Mouse (Mus musculus): ENCODE results near the gene Ssbp4.
A peak's percentile ranks its signal among the peaks of the same experiment; 100 is the strongest.

The Ssbp4 gene

DNA sequence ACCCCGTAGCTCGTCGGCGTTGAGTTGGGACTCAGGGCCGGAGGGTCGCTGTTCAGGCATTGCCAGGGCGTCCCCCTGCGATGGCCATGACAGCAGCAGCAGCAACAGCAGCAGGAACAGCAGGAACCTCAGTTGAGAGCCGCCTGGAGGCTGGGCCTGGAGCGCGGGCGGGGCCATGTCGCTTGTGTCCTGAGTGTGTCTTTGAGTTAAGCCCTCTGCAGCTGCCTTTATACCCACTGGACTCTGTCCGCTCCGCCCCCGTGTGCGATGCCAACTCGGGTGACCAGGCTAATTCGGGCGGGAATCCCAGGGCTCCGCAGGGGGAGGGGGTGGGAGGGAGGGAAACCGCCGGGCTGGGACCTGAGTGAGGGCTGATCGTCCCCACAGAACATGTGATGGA, 22.8 kb upstream of the Ssbp4 start:
- peak; percentile 54 for DNase-seq (ENCODE audit: low read depth, low spot score)

DNA sequence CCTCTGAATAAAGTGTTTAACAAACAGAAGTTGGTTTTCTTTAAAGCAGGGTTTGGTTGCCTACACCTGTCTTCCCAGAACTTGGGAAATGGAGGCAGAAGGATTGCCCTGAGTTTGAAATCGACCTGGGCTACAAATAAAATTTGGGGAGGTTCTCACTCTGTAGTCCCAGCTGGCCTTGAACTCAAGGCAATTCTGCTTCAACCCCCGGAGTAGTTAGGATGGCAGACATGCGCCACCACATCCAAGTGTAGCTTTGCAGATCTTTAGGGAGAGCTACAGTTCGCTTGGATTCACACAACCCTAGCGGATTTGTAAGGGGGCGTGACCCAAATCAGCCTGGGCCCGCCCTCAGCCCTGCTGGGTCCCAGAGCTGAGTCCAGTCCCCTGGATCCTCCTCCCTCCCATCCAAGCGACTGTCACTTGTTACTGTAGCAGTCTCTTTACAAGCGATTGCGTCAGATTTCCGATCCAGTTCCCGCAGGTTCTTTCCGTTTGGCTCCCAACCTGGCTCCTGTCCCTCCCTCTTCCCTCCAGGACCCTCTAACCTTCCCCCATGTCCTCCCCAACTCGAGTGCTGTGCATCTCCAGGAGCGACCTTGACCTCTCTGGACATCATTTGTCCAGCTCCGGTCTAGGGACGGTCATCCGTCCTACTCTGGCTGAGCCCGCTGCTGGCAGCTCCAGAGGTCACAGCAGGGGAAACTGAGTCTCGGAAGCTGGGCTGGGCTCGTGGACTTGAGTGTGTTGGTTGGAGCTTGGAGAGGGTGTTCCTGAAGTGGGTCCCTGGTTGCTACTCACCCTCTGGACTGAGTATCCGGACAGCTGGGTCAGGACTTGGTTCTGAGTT, 22.1 kb upstream of the Ssbp4 start:
- DNase-seq (ENCODE audit: low read depth, low spot score): peak; percentile 98

DNA sequence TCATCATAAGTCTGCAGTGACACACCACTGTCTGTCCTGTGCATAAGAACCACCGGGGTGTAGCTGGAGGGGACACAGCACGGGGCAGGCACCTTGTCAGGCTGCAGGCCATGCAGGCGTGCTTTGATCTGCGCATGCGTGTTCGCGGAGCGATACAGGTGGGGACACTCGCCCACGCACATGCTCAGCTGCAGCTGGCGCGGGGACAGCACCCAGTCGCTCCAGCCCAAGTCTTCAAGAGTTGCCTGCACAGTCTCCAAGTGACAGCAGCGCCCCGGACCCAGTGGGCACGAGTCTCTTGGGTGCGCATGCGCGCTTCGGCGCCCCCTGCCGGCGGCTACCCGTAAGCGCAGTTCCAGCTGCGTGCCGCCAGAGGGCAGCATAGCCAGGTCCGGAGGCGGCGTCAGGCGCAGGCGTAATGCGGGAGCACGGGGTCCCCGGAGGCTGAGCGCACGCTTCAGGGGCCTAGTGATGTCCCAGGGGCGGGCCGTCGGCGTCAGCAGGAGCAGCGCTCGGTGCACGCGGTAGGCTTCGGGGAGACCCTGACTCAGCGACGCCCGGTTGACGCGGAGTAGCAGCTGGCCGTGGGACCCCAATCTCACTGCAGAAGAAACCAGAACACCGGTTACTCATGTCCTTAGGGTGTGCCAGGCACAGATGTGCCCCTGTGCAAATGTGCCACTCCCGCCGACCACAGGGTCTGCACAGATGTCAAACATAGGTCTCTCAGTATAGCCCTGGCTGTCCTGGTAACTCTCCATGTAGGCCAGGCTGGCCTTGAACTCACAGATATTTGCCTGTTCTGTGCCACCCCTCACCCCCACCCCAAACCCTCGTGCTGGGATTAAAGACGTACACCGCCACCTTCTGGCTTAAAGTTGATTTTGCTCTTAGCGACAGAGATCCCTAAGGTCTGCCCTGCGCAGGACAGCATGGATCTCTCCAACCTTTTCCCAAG, 21.2 kb upstream of the Ssbp4 start:
- DNase-seq (ENCODE audit: low read depth, low spot score): peak; percentile 97

DNA sequence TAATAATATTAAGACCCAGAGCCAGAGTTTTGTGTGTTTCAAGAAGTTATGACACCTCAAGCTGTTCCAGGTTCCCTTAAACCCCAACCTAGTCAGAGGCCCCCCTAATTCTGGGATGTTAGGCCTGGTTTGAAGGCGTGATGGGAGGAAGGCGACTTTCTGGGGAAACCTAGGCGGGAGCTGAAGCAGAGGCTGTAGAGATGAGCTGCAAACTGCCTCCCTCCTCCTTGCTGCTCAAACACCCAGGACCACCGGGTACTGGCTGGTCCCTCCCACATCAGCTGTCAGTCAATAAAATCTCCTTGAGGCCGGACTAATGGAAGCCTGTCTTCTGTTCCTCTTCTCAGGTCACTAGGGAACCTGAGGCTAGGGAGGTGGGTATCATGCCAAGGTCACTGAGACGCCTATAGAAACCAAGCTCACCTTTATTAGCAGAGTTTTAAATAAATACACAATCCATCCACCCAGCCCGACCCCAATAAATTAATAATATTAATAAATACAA, 20.4 kb upstream of the Ssbp4 start:
- no peak for DNase-seq (ENCODE audit: low read depth, low spot score)

DNA sequence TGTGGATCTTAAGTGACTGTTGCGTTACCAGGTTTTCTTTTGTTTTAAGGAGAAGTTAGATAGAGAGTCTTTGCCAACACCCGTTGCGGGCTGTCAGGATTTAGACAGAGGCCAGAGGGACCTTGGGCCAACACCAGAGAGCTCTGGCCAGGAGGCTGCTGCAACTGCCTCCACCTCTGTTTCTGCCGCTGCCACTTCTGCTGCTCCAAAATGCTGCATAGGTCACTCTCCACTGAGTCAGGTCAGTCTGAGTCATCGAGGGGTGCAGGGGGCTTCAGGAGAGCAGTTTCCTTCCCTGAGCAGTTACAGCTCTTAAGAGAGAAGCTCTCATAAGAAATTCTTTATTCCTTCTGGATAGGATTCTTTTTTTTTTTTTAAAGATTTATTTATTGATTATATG, 18.4 kb upstream of the Ssbp4 start:
- no peak for DNase-seq (ENCODE audit: low read depth, low spot score)

DNA sequence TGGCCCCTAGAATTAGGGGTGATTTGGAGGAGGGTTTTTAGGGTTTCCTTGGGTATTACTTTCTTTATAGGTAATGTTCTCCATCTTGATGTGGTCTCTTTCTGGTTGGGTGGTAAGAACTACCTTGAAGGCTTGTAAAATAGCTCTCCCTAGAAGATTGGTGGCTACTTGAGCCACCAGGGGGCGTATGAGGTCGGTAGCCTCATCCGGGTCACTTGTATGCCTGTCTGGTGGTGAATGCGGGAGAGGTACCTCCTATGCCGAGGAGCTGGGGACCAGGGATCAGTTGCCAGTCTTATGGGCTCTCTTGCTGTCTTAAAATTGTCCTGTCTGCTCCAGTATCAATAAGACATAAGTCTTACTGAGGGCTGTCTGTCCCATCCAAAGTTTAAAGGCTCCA, 16.4 kb upstream of the Ssbp4 start:
- peak; percentile 61 for DNase-seq (ENCODE audit: low read depth, low spot score)

DNA sequence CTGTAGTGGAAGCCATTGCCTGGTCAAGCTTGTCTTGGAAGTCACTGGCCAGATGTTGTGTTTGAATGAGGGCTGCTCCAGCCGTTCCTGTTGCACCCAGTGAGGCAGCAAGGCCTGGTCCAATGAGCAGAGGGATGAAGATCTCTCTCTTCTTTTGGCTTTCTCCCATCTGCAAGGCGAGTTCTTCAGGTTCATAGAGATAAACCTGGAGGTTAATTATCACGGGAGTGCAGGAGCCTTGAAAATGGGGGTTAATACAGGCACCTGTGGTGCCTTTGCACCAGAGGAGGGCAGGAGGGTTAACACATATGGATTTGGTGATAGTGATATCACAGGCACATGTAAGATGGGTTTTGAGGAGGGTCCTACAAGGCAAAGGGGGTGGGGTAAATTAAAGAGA, 13.5 kb upstream of the Ssbp4 start:
- DNase-seq (ENCODE audit: low read depth, low spot score): no peak

DNA sequence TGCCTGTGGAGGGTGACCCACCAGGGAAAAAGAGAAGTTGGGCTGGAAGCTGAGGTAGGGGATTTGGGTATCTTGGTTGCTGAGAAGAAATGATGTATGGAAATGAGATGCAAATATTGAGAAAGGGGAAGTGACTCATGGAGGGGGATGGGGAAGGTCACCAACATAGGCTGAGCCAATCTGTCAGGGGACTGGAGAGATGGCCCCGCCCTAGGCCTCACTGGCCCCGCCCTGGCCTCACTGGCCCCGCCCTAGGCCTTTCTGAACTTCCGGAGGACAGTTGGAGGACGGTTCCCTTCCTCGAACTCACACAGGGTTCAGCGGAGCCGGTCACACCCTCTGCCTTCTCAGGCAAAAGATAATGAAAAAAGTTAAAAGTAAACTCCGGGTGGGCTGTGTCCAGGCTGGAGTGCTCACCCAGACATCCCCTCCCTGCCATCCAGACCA, 10.2 kb upstream of the Ssbp4 start:
- DNase-seq (ENCODE audit: low read depth, low spot score): peak; percentile 91

DNA sequence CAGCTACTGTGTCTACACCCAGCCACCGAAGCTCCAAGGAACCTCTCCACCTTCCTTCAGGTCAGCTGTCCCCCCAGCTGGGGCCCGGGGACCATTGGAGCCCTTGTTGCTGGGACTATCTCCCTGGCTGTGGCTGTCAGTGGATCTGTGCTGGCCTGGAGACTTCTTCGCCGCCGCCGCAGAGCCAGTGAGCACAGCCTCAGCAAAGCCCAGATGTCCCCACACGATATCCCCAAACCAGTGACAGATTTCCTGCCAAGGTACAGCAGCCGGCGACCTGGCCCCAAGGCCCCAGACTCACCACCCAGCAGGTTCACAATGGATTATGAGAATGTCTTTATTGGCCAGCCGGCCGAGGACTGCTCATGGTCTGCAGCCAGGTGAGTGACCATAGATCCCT, 9.3 kb upstream of the Ssbp4 start:
- no peak for DNase-seq (ENCODE audit: low read depth, low spot score)

DNA sequence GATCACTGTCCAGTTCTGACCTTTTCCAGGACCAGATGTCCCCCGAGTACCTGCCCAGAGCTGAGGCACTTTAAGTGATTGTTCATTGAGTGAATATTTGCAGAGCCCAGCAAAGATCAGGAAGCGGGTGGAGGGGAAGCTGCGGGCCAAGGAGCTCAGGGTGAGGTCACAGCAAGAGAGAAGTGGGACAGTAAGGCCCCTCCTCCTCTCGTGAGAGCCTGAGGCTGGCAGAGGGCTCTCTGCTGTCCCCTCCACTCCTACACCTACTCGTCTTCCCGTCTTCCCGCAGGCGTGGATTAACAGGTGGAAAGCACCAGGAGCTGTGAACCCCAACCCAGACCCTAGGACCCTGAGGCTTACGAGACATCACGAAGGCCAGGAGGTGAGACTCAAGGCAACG, 8.0 kb upstream of the Ssbp4 start:
- no peak for DNase-seq (ENCODE audit: low read depth, low spot score)

DNA sequence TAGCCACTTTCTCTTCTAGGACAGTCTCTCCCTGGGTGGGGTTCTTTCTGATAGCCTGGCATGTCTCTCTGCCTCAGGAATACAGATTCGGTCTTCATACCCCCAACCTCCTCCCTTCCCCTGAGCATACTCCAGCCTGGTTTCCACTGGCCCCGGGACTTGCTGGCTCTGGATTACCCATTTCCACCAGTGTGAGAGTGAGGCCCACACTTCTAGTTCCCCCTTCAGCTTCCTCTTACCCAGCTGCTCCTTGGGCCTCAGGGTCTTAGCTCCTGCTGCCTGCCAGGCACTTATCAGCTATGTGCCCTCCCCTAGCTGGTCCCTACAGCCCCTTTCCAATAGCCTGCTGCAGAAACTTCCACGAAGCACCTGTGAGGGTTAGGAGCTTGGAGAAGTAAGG, 7.2 kb upstream of the Ssbp4 start, which contains the start of gene Lrrc25:
TSS of gene Lrrc25 (plus strand) at position 262 of the 400 bp plus-strand sequence.
- no peak for DNase-seq (ENCODE audit: low read depth, low spot score)

DNA sequence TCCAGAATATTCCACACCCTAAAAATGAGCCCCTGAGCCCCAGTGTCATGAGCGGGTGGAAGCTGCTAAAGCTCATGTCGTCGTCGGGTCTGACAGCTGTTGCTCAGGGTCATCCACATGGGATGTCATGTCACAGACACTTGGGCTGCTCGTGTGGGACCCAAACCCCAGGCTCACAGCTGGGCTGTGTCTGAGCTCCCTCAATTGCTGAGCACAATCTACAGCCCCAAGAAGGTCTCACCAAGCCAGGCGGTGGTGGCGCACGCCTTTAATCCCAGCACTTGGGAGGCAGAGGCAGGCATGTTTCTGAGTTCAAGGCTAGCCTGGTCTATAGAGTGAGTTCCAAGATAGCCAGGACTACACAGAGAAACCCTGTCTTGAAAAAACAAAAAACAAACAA, 6.6 kb upstream of the Ssbp4 start:
- no peak for DNase-seq (ENCODE audit: low read depth, low spot score)

DNA sequence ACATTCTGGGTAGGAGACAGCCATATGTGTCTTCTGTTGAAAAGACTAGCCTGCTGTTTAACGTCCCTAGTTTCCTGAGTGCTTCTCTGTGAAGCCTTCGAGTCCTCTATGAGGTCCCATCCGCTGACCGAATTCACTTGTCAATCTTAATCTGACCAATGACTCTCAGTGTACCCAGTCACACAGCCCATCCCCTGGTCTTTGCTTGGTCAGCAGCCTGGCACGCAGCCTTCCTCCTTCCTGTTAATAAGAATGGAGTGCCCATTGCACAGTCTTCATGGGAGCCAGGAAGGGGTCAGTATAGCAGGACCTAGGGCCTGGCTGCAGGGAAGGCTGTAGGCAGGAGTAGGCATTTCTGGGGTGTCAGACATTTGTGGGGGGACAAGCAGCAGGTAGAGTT, 5.8 kb upstream of the Ssbp4 start:
- no peak for DNase-seq (ENCODE audit: low read depth, low spot score)

DNA sequence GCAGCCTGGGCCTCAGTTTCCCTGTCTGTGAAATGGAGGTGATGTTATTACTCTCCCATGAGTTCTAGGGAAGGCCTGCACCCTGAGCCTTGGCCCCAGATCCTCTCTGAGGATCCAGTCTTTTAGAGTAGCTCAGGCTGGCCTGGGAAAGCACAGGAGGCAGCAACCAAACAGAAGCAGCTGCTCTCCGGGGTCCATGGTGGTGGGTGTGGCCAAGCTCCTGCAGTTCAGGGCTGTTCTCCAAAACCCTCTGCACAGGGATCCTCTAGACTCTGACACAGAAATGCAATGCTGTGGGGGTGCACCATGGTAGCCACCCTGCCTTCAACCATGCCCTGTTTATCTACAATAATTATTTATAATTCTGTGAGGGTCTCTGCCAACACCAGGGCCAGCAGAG, 5.1 kb upstream of the Ssbp4 start:
- peak; percentile 28 for DNase-seq (ENCODE audit: low read depth, low spot score)

DNA sequence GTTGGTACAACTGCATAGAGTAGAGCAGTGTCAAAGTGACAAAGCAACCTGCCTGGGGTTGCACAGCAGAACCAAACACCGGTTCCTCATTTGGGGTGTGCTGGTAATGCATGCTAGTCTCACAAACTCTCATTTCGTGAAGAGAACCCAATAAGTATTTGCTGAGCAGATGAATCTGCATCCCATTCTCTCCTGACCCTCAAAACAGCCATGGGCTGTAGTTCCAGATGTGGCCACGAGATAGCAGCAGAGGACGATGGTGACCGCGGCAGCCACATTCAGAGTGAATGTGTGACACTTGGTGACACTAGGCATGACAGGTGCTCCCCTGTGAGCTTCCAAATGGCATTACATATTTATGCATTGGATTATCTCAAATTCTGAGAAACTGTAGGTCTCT, 3.2 kb upstream of the Ssbp4 start:
- peak; percentile 87 for DNase-seq (ENCODE audit: low read depth, low spot score)

DNA sequence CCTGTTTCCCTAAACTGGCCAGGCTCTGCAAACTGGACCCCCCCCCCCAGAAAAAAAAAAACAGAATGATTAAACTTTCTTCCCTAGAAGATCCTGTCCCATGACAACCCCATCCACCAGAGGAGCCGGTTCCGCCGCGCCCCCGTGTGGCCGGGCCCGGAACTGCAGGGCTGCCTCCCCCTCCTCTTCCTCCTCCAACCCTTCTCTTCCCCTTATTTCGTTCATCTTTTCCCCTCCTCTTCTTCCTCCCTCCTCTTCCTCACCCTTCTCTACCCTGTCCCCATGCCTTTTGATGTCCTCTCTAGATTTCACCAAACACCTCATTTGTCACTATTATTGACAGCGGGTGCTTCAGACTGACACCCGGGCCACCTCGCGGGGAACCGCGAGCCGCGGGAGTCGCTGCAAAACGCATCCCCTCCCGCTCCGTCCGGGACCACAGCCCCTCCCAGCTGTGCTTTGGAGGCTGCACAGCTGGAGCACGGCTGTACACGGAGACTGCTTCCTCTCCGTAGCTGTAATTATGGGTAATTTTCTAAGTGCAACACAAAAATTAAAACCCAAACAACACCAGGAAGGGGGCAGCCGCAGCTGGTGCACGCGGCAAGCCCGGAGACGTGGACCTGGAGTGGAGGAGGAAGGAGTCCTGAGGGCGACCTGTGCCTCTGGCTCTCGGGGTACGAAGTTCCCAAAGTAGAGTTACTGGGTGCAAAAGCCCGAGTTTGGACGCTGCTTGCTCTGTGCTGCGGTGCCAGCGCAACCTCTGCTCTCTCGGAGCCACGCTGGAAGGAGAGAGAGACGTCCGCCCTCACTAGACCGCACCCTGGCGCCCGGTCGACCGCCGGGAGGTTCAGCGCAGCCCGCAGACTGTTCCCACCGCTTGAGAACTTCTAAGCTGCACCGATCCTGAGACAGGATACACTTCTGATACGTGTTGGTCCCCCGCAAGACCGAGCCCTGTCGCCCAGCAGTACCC, 2.4 kb upstream of the Ssbp4 start:
- DNase-seq (ENCODE audit: low read depth, low spot score): peak; percentile 74

DNA sequence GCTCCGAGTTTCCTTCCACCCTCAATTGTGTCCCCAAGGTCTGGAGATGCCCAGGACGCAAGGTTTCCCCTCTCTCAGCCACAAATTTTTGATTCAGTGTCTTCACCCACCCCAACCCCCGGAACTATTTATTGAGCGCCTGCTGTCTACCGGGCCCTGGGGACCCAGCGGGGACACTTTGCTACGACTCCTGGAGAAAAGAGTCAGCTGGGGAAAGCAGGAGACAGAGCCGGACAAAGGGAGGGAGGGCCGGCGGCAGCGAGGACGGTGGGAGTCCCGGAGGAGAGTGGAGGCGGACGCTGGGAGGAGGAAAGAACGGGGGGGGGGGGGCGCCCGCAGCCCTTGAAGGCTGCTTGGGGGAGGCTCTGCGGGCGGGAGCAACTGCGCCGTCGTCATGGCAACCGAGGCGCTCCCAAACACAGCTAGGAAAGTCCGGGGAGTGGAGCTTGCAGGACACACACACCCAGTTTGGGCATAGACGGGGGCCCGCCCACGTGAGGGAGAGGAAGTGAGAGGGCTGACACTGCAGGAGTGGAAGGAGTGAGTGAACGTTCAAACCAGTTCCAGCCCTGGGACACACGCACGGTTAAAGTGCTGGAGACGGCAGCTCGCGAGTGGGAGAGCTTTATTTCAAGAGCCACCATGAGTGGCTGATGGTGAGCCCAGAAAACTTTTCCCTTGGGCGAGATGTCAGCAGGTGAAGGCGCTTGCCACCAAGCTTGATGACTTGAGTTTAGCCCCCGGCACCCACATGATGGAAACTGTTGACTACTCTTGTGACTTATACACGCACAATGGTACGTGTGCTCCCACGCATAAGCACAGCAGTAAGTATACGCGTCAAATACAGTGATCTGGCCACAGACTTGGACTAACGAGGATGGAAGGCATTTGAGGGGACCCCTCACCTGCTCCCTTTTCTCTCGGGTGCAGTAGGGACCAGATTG, 1.4 kb upstream of the Ssbp4 start:
- peak; percentile 96 for DNase-seq (ENCODE audit: low read depth, low spot score)

DNA sequence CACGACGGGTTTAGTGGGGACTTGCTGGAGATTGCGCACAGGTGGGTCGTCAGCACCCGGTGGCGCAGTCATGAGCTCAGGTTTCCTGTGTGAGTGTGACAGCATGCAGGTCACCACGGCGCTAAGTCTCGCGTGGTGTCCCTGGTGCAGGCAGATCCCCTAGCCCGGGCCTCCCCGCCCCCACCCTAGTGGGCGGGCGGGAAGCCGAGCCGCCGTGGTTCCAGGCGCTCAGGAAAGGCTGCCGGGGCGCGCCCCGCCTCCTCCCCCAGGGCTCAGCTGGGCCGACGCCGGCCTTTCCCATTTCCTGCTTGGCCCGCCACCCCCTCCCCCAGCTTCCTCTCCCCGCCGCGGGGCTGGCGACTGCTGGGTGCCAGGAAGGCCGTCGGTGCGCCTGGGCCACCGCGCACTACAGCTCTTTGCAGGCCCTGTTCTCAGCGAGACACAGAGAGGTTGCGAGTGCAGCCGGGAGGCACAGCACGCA, 736 bp upstream of the Ssbp4 start:
- peak; percentile 97 for DNase-seq (ENCODE audit: low read depth, low spot score)

DNA sequence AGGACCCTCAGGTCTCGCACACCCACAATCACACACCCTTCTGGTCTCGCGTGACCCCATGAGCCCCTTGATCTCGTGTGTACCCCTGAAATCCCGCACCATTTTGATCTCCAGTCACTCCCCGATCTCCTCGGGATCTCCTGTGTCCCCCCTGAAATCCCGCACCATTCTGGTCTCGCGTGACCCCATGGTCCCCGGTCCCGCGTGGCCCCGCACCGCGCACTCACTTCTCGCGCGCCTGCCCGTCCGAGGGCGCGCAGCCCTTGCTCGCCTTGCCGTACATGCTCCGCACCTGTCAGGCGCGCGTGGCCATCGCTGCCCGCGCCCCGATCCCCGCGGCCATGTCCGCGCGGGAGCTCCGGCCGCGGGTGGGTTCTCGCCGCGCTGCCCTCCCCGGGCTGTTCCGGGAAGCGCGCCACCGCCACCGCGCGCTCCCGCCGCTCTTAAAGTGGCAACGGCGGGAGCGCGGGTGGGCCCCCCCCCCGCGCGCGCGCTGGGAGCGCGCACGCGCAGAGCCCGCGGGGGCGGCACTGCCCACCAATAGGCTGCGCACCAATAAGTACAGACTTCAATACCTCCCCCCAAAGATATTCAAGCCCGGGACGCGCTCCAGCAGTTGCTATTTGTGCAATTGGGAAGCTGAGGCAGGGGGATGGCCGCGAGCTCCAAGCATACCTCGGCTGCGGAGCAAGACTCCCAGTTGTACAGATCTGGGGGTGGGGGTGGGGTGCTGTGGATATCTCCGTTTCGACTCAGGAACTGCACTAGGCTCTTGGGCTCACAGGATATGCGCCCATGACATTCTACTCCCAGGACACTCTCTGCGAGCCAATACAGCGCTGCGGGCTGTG, 549 bp downstream of the Ssbp4 start:
- DNase-seq (ENCODE audit: low read depth, low spot score): peak; percentile 94

All from ES-CJ7 (cell line).